In genomic region chr10:69533505-69534388, GRCm38 (mm10) we compare ENCODE assay signal across 8 mouse cellular contexts.
DNase-seq lines count a peak whose midpoint lies in the region; ATAC-seq lines count a peak whose summit lies in the region.

No protein-coding gene starts in this region.

- ATAC-seq in forebrain, embryonic 12.5 days (ENCODE audit: low FRiP score) = peak; percentile 61
- ATAC-seq in heart, embryonic 16.5 days (replicated peaks; ENCODE audit: extremely low read depth, insufficient read depth, low FRiP score) = peak; percentile 70
- ATAC-seq in liver, embryonic 13.5 days (ENCODE audit: low read depth) = no peak

- H3K4me1 ChIP-seq in forebrain, embryonic 12.5 days = peaks cover 36% of the 10 kb centered on the region
- peaks cover 11% of the 10 kb centered on the region; the same call in 1 of the 2 replicates for H3K4me1 ChIP-seq in heart, embryonic 16.5 days (ENCODE audit: control insufficient read depth, insufficient read depth, low read length)
- H3K4me1 ChIP-seq in liver, embryonic 13.5 days (replicated peaks) = no peaks in the 10 kb centered on the region

- H3K9ac ChIP-seq in forebrain, embryonic 12.5 days = peak overlapping the region; percentile 63
- peak overlapping the region; percentile 73 for H3K9ac ChIP-seq in heart, embryonic 16.5 days (ENCODE audit: low read length)
- H3K9ac ChIP-seq in liver, embryonic 13.5 days = no peak overlapping the region

- H3K27ac ChIP-seq in forebrain, embryonic 12.5 days = peak overlapping the region; percentile 87
- H3K27ac ChIP-seq in heart, embryonic 16.5 days (ENCODE audit: low read length) = peak overlapping the region; percentile 95
- no peak overlapping the region for H3K27ac ChIP-seq in liver, embryonic 13.5 days

- no peaks in the 10 kb centered on the region for H3K27me3 ChIP-seq in forebrain, embryonic 12.5 days
- no peaks in the 10 kb centered on the region for H3K27me3 ChIP-seq in heart, embryonic 16.5 days (ENCODE audit: control insufficient read depth, insufficient read depth, low read length)
- H3K27me3 ChIP-seq in liver, embryonic 13.5 days = no peaks in the 10 kb centered on the region

- no peaks in the 10 kb centered on the region for H3K9me3 ChIP-seq in forebrain, embryonic 12.5 days
- H3K9me3 ChIP-seq in heart, embryonic 16.5 days (replicated peaks; ENCODE audit: control insufficient read depth, low read length) = no peaks in the 10 kb centered on the region
- no peaks in the 10 kb centered on the region for H3K9me3 ChIP-seq in liver, embryonic 13.5 days (replicated peaks)

- peak; percentile 47 for DNase-seq in testis, postnatal 10 days (ENCODE audit: low spot score)
- no peak for DNase-seq in testis, postnatal 14 days (ENCODE audit: low spot score)
- DNase-seq in kidney, postnatal 36 days = peak; percentile 73 to 78
- DNase-seq in liver, embryonic 13.5 days = no peak
- peak; percentile 35 for DNase-seq in ovary, postnatal 36 days (ENCODE audit: low spot score)
- no peak for DNase-seq in thymus, postnatal 14 days

- H3K4me3 ChIP-seq in forebrain, embryonic 12.5 days (replicated peaks) = peak overlapping the region; percentile 51
- H3K4me3 ChIP-seq in heart, embryonic 16.5 days (ENCODE audit: low read length) = peak overlapping the region; percentile 71
- H3K4me3 ChIP-seq in liver, embryonic 13.5 days (replicated peaks) = peak overlapping the region; percentile 27

- peak overlapping the region; percentile 58 for H3K4me2 ChIP-seq in forebrain, embryonic 12.5 days
- peak overlapping the region; percentile 72 for H3K4me2 ChIP-seq in heart, embryonic 16.5 days (ENCODE audit: low read depth, low read length)
- peak overlapping the region; percentile 32 for H3K4me2 ChIP-seq in liver, embryonic 13.5 days

- 1% methylated on average over 21 of the region's 22 CpGs for WGBS in forebrain, embryonic 12.5 days
- WGBS in heart, embryonic 16.5 days = 7% methylated on average over 22 of the region's 22 CpGs
- WGBS in liver, embryonic 13.5 days (ENCODE audit: insufficient replicate concordance) = 13% methylated on average over 22 of the region's 22 CpGs

- H3K36me3 ChIP-seq in forebrain, embryonic 12.5 days (replicated peaks) = no peaks in the 10 kb centered on the region
- no peaks in the 10 kb centered on the region for H3K36me3 ChIP-seq in heart, embryonic 16.5 days (ENCODE audit: control insufficient read depth, insufficient read depth)
- H3K36me3 ChIP-seq in liver, embryonic 13.5 days = no peaks in the 10 kb centered on the region

Comparison
In these comparisons a context has a peak if more than half of its experiments do, and no peak if none do; other contexts are left out.
1. DNase-seq: peak in testis, postnatal 10 days (single experiment), kidney, postnatal 36 days (2 of 2) and ovary, postnatal 36 days (single experiment); none in testis, postnatal 14 days (single experiment), liver, embryonic 13.5 days (single experiment) and thymus, postnatal 14 days (single experiment).
2. Peak in every context shown above with its lines, with median percentiles within 50 percentile points of each other: H3K4me2 ChIP-seq and H3K4me3 ChIP-seq.